Mouse (Mus musculus): ENCODE measurements around the gene Tle3. TPM values are rescaled to one million over a fixed set of nuclear protein-coding genes. Genes with fewer than 3 reads are reported as not detected.
A peak's percentile ranks its signal among the peaks of the same experiment; 100 is the strongest.

Tle3 gene
- polyA plus RNA-seq, 1 experiment from 2014 or later, result 26.0 TPM

DNA sequence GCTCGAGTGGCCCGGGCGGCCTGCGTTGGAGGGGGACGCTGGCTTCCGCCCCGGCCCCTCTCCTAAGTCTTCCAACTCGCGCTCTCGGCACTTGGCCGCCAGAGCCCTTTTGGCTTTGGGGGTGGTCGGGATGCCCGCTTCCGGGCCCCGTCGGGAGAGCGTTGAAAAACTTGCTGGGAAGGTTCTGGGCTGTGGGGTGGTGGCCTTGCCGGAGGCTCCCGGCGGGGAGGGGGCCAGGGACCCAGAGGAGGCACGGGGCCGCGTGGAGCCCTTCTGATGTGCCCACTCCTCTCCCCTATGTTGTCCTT, 1.4 kb downstream of the Tle3 start:
- ATAC-seq (ENCODE audit: low FRiP score, low TSS enrichment), result no peak
- no peaks in the 10 kb centered on the region for H3K27me3 ChIP-seq (ENCODE audit: insufficient read depth, low read length)
- H3K4me3 ChIP-seq (ENCODE audit: low read length), result peak overlapping the region; percentile 95
- H3K4me1 ChIP-seq (ENCODE audit: insufficient read depth, low read length), result peaks cover 70% of the 10 kb centered on the region
- H3K4me2 ChIP-seq (replicated peaks; ENCODE audit: low read depth, low read length), result peak overlapping the region; percentile 93
- 0% methylated on average over 23 of the region's 23 CpGs for WGBS
- H3K9me3 ChIP-seq (ENCODE audit: low read length), result no peaks in the 10 kb centered on the region
- H3K36me3 ChIP-seq (ENCODE audit: insufficient read depth, low read length), result peaks cover 8% of the 10 kb centered on the region; the same call in 1 of the 2 replicates
- H3K27ac ChIP-seq (ENCODE audit: low read length), result peak overlapping the region; percentile 95
- H3K9ac ChIP-seq (replicated peaks; ENCODE audit: low read length), result peak overlapping the region; percentile 96

DNA sequence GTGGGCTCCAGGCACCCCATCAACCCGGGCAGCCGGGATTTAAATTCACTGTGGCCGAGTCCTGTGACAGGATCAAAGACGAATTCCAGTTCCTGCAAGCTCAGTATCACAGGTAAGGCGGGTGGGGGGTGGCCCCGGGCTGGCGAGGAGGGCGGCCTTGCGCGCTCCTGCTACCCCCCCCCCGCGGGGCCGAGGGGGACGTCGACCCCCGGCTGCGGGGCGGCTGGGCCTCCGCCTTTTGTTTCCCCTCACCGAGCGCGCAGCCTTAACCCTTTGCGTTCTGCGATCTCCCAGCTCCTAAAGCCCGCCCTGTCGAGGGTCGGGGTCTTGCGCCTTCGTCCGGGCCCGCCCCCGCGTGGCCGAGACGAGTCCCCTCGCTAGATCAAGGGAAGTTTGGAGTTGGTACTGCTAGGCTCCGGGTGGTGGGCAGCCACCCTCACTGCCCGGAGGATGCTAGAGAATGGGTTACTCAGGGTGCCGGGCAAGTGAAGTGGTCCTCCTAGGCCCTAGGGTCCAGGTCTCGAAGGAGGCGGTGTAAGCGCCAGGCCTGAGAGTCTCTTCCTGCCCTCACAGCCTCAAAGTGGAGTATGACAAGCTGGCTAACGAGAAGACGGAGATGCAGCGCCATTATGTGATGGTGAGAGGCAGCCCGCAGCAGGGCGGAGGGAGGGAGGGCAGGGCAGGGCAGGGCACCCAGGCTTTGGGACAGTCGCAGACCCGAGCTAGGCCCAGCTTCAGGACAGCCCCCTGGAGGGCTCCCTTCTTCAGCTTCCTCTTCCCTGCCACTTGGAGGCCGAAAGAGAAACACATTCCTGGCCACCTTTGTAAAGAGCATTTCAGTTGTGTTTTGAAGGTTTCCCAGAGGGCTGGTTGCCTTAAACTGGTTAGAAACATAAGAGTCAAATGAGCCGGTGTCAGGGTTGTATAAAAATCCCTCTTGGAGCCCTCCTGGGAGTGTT, 2.1 kb downstream of the Tle3 start:
- peaks cover 70% of the 10 kb centered on the region for H3K4me1 ChIP-seq (ENCODE audit: insufficient read depth, low read length)

DNA sequence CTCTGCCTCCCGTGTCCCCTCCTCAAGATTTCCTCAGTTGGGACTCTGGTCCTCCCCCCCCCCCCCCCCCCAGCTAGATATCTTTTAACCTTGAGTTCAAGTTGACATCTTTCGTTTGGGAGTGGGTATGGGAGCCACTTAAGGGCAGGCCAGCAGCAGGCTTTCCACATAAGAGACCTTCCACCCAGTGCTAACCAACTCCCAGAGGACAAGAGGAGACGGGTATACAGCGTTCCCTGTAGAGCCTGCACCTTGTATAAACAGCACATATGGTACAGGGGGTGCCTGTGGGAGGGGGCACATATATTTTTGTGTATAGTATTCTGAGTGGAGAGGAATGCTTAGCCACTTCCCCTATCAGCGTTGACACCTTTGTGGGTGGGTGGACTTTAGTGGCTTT, 2.8 kb downstream of the Tle3 start:
- ATAC-seq (ENCODE audit: low FRiP score, low TSS enrichment), result no peak
- peaks cover 70% of the 10 kb centered on the region for H3K4me1 ChIP-seq (ENCODE audit: insufficient read depth, low read length)
- H3K27me3 ChIP-seq (ENCODE audit: insufficient read depth, low read length), result no peaks in the 10 kb centered on the region
- H3K36me3 ChIP-seq (ENCODE audit: insufficient read depth, low read length), result peaks cover 8% of the 10 kb centered on the region; the same call in 1 of the 2 replicates
- H3K9me3 ChIP-seq (ENCODE audit: low read length), result no peaks in the 10 kb centered on the region
- WGBS, result 20% methylated on average over 5 of the region's 5 CpGs
- peak overlapping the region; percentile 93 for H3K4me2 ChIP-seq (replicated peaks; ENCODE audit: low read depth, low read length)
- peak overlapping the region; percentile 95 for H3K4me3 ChIP-seq (ENCODE audit: low read length)
- peak overlapping the region; percentile 96 for H3K9ac ChIP-seq (replicated peaks; ENCODE audit: low read length)
- no peak overlapping the region for H3K27ac ChIP-seq (ENCODE audit: low read length)

More for the DNA sequence above, 2.1 kb downstream of the Tle3 start:
- H3K9ac ChIP-seq (replicated peaks; ENCODE audit: low read length), result peak overlapping the region; percentile 96
- peak overlapping the region; percentile 93 for H3K4me2 ChIP-seq (replicated peaks; ENCODE audit: low read depth, low read length)
- peak overlapping the region; percentile 95 for H3K4me3 ChIP-seq (ENCODE audit: low read length)
- H3K36me3 ChIP-seq (ENCODE audit: insufficient read depth, low read length), result peaks cover 8% of the 10 kb centered on the region; the same call in 1 of the 2 replicates
- no peaks in the 10 kb centered on the region for H3K9me3 ChIP-seq (ENCODE audit: low read length)
- ATAC-seq (ENCODE audit: low FRiP score, low TSS enrichment), result no peak
- under 1% methylated on average over 42 of the region's 51 CpGs for WGBS
- H3K27ac ChIP-seq (ENCODE audit: low read length), result peak overlapping the region; percentile 95
- H3K27me3 ChIP-seq (ENCODE audit: insufficient read depth, low read length), result no peaks in the 10 kb centered on the region

DNA sequence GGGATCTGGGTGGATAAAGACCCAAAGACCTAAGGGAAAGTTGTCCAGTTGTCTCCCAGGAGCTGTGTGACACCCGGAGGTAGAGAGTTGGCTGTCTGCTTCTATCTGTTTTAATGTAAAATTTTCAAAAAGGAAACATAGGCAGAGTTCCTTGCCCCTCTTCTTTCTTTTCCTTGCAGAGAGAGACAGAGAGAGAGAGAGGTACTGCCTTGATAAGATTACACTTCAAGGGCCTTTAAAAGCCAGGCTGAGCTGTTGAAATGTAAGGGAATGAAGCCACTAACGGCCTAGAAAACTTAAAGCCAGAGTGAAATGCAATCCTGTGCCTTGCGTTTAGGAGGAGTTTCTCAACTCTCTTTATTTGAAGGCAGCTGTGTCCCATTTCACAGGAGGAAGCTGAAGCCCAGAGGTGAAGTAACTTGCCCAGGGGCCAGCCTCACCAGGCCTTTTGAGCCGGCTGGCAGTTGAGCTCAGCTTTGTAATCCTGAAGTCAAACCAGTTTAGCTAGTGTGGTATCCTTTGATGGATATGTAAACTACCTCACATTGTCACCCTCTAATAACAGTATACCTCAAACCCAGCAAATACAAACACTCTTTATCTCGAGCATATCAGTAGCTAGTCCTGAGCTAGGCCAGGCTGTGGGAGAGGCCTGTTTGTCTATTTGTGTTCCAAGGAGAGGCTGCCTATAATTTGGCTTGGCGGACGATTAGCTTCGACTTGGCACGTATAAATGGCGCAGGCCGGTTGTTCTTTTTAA, 3.8 kb downstream of the Tle3 start:
- H3K27me3 ChIP-seq (ENCODE audit: insufficient read depth, low read length), result no peaks in the 10 kb centered on the region
- no peak for ATAC-seq (ENCODE audit: low FRiP score, low TSS enrichment)

DNA sequence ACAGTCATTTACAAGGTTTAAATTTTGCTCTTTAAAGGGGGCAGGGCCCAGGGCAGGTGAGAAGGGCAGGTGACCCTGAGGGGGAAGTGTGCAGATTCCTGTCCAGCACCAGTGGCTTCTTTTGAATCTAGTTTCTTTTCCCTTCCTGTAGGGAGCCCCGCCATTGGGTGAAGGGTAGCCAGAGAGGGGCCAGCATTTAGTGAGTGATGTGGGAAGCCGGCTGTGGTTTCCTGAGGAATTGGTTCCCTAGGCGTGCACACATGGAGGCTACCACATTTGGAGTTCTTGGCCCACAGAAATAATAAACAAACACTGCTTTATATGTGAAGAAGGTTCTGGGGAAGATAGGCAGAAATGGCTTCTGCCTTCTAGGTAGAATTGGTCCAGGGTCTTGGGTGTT, 4.5 kb downstream of the Tle3 start:
- H3K4me2 ChIP-seq (replicated peaks; ENCODE audit: low read depth, low read length), result peak overlapping the region; percentile 93
- peak overlapping the region; percentile 16; the same call in 1 of the 2 replicates for H3K4me3 ChIP-seq (ENCODE audit: low read length)
- no peak overlapping the region for H3K27ac ChIP-seq (ENCODE audit: low read length)
- H3K9me3 ChIP-seq (ENCODE audit: low read length), result no peaks in the 10 kb centered on the region
- H3K36me3 ChIP-seq (ENCODE audit: insufficient read depth, low read length), result peaks cover 8% of the 10 kb centered on the region; the same call in 1 of the 2 replicates
- H3K9ac ChIP-seq (replicated peaks; ENCODE audit: low read length), result no peak overlapping the region
- H3K27me3 ChIP-seq (ENCODE audit: insufficient read depth, low read length), result no peaks in the 10 kb centered on the region
- no peak for ATAC-seq (ENCODE audit: low FRiP score, low TSS enrichment)
- peaks cover 72% of the 10 kb centered on the region for H3K4me1 ChIP-seq (ENCODE audit: insufficient read depth, low read length)
- 49% methylated on average over 3 of the region's 3 CpGs for WGBS

More for the DNA sequence above, 3.8 kb downstream of the Tle3 start:
- Histone ChIP-seq H3K9me3 (ENCODE audit: low read length) (no peaks in the 10 kb centered on the region), H3K27ac (ENCODE audit: low read length) (no peak overlapping the region), H3K36me3 (ENCODE audit: insufficient read depth, low read length) (peaks cover 8% of the 10 kb centered on the region; the same call in 1 of the 2 replicates), H3K9ac (replicated peaks; ENCODE audit: low read length) (peak overlapping the region; percentile 37; the same call in 1 of the 2 replicates), H3K4me2 (replicated peaks; ENCODE audit: low read depth, low read length) (peak overlapping the region; percentile 93), H3K4me1 (ENCODE audit: insufficient read depth, low read length) (peaks cover 78% of the 10 kb centered on the region), H3K4me3 (ENCODE audit: low read length) (peak overlapping the region; percentile 16)
- WGBS, result 46% methylated on average over 11 of the region's 11 CpGs

DNA sequence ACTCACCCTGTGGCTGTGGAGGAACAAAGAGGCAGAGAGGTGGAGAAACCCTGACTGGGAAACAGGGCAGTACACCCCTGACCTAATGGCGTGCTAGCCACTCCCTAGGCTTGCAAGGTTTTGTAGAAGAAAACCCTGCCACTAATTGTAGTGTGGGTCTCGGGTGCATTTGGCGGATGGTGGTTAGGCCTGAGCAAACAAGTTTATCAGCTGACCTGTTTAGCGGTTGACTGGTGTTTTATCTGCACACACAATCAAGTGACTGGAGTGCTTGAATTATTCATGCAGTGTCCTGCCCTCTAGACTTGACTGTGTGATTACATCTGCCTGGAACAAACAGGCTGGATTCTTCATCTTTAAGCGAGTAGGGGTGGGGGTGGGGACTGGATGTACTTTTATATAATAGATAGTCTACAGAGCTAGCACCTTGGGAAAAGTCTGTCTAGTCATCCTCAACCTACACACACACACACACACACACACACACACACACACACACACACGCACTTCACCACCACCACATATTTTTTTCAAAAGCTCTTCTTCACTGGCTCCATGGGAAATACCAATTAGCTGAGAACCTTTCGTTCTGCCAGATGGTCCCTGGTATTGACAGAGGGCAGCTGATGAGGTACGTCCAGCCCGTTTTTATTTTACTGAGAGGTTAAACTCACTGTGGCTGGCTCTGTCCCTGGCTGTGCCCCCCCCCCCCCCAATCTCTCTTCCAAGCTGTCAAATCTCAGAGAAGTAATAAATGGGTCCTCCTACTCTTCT, 5.7 kb downstream of the Tle3 start:
- Histone ChIP-seq H3K36me3 (ENCODE audit: insufficient read depth, low read length) (peaks cover 15% of the 10 kb centered on the region), H3K9ac (replicated peaks; ENCODE audit: low read length) (no peak overlapping the region), H3K27me3 (ENCODE audit: insufficient read depth, low read length) (no peaks in the 10 kb centered on the region), H3K27ac (ENCODE audit: low read length) (peak overlapping the region; percentile 60; the same call in 1 of the 2 replicates), H3K4me1 (ENCODE audit: insufficient read depth, low read length) (peaks cover 68% of the 10 kb centered on the region), H3K4me3 (ENCODE audit: low read length) (peak overlapping the region; percentile 3; the same call in 1 of the 2 replicates), H3K9me3 (ENCODE audit: low read length) (no peaks in the 10 kb centered on the region), H3K4me2 (replicated peaks; ENCODE audit: low read depth, low read length) (peak overlapping the region; percentile 93)
- ATAC-seq (ENCODE audit: low FRiP score, low TSS enrichment), result peak; percentile 24; the same call in 1 of the 2 replicates
- WGBS, result 24% methylated on average over 9 of the region's 9 CpGs

DNA sequence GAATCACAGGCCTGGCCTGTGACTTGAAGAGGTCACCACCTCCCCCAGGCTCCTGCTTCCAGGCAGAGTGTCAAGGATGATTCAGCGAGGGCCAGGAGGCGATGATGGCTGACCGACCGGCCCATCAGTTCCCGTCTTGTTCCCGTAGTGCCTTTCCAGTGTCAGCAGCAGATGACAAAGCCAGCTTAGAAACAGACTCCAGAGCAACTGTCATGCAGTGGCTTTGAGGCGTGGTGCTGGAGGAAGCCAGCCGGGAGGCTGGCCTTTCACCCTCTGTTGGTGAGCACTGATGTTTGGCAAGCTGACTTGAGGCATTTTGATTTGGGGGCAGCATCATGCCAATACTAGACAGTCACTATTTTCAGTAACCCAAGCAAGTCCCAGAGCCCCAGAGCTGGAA, 6.3 kb downstream of the Tle3 start:
- Histone ChIP-seq H3K36me3 (ENCODE audit: insufficient read depth, low read length) (peaks cover 15% of the 10 kb centered on the region), H3K27me3 (ENCODE audit: insufficient read depth, low read length) (no peaks in the 10 kb centered on the region), H3K27ac (ENCODE audit: low read length) (no peak overlapping the region), H3K9ac (replicated peaks; ENCODE audit: low read length) (no peak overlapping the region), H3K4me2 (replicated peaks; ENCODE audit: low read depth, low read length) (no peak overlapping the region), H3K4me1 (ENCODE audit: insufficient read depth, low read length) (peaks cover 72% of the 10 kb centered on the region), H3K9me3 (ENCODE audit: low read length) (no peaks in the 10 kb centered on the region), H3K4me3 (ENCODE audit: low read length) (no peak overlapping the region)
- ATAC-seq (ENCODE audit: low FRiP score, low TSS enrichment), result no peak
- WGBS, result 25% methylated on average over 8 of the region's 8 CpGs

DNA sequence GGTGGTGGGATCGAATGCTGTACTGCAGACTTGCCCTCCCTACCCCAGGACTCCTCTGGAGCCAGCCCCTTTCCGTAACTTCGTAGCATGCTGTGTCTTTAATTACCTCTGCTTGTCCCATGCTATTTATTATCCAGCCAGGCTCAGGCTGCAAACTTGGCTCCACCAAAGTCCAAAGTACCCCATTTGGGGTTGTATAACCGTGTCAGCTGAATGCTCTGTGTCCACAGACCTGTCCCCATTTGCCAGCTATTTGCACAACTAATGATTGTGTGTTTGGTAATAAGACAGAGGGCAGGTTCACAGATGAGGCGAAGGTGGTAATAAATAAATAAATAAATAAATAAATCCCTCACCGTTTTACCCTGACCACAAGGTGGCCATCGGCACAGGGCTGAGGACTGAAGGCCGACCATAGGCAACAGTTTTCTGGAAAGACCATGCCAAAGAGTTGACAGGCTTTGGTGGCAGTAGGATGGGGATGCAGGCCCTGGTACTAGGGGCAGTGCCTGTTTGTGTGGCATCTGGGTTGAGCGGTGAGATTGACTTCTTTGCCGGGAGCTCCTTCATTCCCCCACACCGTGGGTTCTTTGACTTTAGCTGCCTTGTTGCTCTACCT, 7.0 kb downstream of the Tle3 start:
- Histone ChIP-seq H3K9ac (replicated peaks; ENCODE audit: low read length) (no peak overlapping the region), H3K27ac (ENCODE audit: low read length) (no peak overlapping the region), H3K4me3 (ENCODE audit: low read length) (no peak overlapping the region), H3K9me3 (ENCODE audit: low read length) (no peaks in the 10 kb centered on the region), H3K4me2 (replicated peaks; ENCODE audit: low read depth, low read length) (no peak overlapping the region), H3K27me3 (ENCODE audit: insufficient read depth, low read length) (no peaks in the 10 kb centered on the region), H3K36me3 (ENCODE audit: insufficient read depth, low read length) (peaks cover 15% of the 10 kb centered on the region), H3K4me1 (ENCODE audit: insufficient read depth, low read length) (peaks cover 76% of the 10 kb centered on the region)
- no peak for ATAC-seq (ENCODE audit: low FRiP score, low TSS enrichment)
- 64% methylated on average over 11 of the region's 11 CpGs for WGBS

Data from kidney, embryonic 16.5 days (tissue).